Mouse (Mus musculus): ENCODE data around the gene Ugdh. TPM values are rescaled to one million over a fixed set of nuclear protein-coding genes. Genes with fewer than 3 reads are reported as not detected.

Ugdh gene
- polyA plus RNA-seq, 1 experiment from 2014 or later: 46.0 TPM

DNA sequence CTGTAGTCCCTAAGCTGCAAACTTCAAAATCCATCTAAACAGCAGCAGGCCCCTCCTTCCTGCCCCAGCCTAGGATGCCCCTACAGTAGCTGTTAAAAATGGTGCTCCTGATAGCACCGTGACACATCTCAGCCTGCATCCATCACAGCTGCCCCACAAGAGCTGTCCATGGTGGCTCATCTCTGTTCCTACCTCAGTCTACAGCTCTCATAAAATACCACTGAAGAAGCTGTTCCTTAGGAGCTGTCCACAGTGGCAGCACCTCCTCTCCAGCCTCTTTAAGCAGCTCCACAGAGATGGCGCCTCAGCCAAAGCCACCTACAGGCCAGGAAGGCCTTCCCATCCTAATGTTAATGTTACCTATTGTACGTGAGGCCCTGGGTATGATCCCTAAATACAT, 31.2 kb upstream of the Ugdh start:
- H3K9ac ChIP-seq (replicated peaks; ENCODE audit: low read length): no peak overlapping the region
- no peaks in the 10 kb centered on the region for H3K27me3 ChIP-seq (ENCODE audit: control insufficient read depth, insufficient read depth, low read length)
- H3K36me3 ChIP-seq (ENCODE audit: control insufficient read depth, insufficient read depth, low read length): peaks cover 44% of the 10 kb centered on the region
- H3K9me3 ChIP-seq (ENCODE audit: control insufficient read depth, low read length): no peaks in the 10 kb centered on the region
- no peak overlapping the region for H3K4me2 ChIP-seq (ENCODE audit: low read length)
- DNase-seq (no peak), ATAC-seq (ENCODE audit: low FRiP score, low TSS enrichment) (no peak)
- 83% methylated on average over 3 of the region's 3 CpGs for WGBS
- no peak overlapping the region for H3K27ac ChIP-seq (replicated peaks; ENCODE audit: low read depth, low read length)
- H3K4me3 ChIP-seq (replicated peaks; ENCODE audit: low read depth, low read length): no peak overlapping the region
- no peaks in the 10 kb centered on the region for H3K4me1 ChIP-seq (ENCODE audit: control insufficient read depth, insufficient read depth, low read length)

- Histone ChIP-seq H3K36me3 (ENCODE audit: control insufficient read depth, insufficient read depth, low read length) (peaks cover 37% of the 10 kb centered on the region), H3K9me3 (ENCODE audit: control insufficient read depth, low read length) (no peaks in the 10 kb centered on the region), H3K27ac (replicated peaks; ENCODE audit: low read depth, low read length) (no peak overlapping the region), H3K27me3 (ENCODE audit: control insufficient read depth, insufficient read depth, low read length) (no peaks in the 10 kb centered on the region), H3K4me3 (replicated peaks; ENCODE audit: low read depth, low read length) (no peak overlapping the region), H3K4me1 (ENCODE audit: control insufficient read depth, insufficient read depth, low read length) (no peaks in the 10 kb centered on the region), H3K9ac (replicated peaks; ENCODE audit: low read length) (no peak overlapping the region), H3K4me2 (ENCODE audit: low read length) (no peak overlapping the region)
- WGBS: 93% methylated on average over 14 of the region's 14 CpGs
- no peak for DNase-seq
- no peak for ATAC-seq (ENCODE audit: low FRiP score, low TSS enrichment)
Measured at GRCm38 (mm10) chr5:65460361-65460760, 24.6 kb upstream of the Ugdh start.

GRCm38 (mm10) chr5:65459454-65459853, 23.7 kb upstream of the Ugdh start:
- Histone ChIP-seq H3K27ac (replicated peaks; ENCODE audit: low read depth, low read length) (no peak overlapping the region), H3K9ac (replicated peaks; ENCODE audit: low read length) (no peak overlapping the region), H3K36me3 (ENCODE audit: control insufficient read depth, insufficient read depth, low read length) (peaks cover 31% of the 10 kb centered on the region), H3K27me3 (ENCODE audit: control insufficient read depth, insufficient read depth, low read length) (no peaks in the 10 kb centered on the region), H3K4me2 (ENCODE audit: low read length) (no peak overlapping the region), H3K4me1 (ENCODE audit: control insufficient read depth, insufficient read depth, low read length) (no peaks in the 10 kb centered on the region), H3K4me3 (replicated peaks; ENCODE audit: low read depth, low read length) (no peak overlapping the region), H3K9me3 (ENCODE audit: control insufficient read depth, low read length) (no peaks in the 10 kb centered on the region)
- ATAC-seq (ENCODE audit: low FRiP score, low TSS enrichment): no peak
- DNase-seq: no peak
- 92% methylated on average over 3 of the region's 3 CpGs for WGBS

GRCm38 (mm10) chr5:65457846-65458245, 22.1 kb upstream of the Ugdh start:
- 83% methylated on average over 5 of the region's 5 CpGs for WGBS
- Histone ChIP-seq H3K4me2 (ENCODE audit: low read length) (no peak overlapping the region), H3K36me3 (ENCODE audit: control insufficient read depth, insufficient read depth, low read length) (peaks cover 29% of the 10 kb centered on the region), H3K27ac (replicated peaks; ENCODE audit: low read depth, low read length) (no peak overlapping the region), H3K4me1 (ENCODE audit: control insufficient read depth, insufficient read depth, low read length) (no peaks in the 10 kb centered on the region), H3K9me3 (ENCODE audit: control insufficient read depth, low read length) (no peaks in the 10 kb centered on the region), H3K4me3 (replicated peaks; ENCODE audit: low read depth, low read length) (no peak overlapping the region), H3K9ac (replicated peaks; ENCODE audit: low read length) (no peak overlapping the region), H3K27me3 (ENCODE audit: control insufficient read depth, insufficient read depth, low read length) (no peaks in the 10 kb centered on the region)
- ATAC-seq (ENCODE audit: low FRiP score, low TSS enrichment) (no peak), DNase-seq (no peak)

DNA sequence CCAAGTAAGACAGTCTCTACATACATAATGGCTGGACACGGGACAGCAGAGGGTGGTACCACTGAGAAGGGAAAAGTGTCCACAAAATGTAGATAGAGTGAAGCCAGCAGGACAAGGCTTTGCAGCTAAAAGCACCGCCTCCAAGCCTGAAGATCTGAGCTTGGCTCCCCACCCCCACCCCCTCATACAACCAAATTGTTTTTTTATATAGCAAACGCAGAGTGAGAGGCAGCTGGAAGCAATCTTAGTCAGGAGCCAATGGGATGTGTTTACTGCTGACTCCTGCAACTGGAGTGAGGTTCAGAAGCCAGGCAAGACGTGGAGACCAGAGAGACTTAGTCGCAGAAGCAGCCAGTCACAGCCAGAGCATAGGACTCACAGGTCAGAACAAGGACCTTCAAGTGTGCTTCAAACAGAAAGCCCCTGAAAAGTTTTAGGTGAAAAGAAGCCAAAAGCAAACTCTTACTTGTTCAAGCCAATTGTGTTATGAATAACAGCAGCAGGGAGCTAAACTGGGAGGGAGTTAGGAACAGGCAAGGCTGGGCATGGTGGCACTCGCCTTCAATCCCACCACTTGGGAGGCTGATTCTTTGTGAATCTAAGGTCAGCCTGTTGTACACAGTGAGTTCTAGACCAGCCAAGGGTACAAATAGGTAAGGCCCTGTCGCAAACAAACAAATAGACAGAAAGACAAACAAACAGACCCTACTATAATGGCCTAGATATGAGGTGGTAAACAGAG, 21.5 kb upstream of the Ugdh start:
- Histone ChIP-seq H3K4me1 (ENCODE audit: control insufficient read depth, insufficient read depth, low read length) (no peaks in the 10 kb centered on the region), H3K4me2 (ENCODE audit: low read length) (no peak overlapping the region), H3K27me3 (ENCODE audit: control insufficient read depth, insufficient read depth, low read length) (no peaks in the 10 kb centered on the region), H3K9me3 (ENCODE audit: control insufficient read depth, low read length) (no peaks in the 10 kb centered on the region), H3K4me3 (replicated peaks; ENCODE audit: low read depth, low read length) (no peak overlapping the region), H3K36me3 (ENCODE audit: control insufficient read depth, insufficient read depth, low read length) (peaks cover 35% of the 10 kb centered on the region), H3K27ac (replicated peaks; ENCODE audit: low read depth, low read length) (no peak overlapping the region), H3K9ac (replicated peaks; ENCODE audit: low read length) (no peak overlapping the region)
- DNase-seq: no peak
- no peak for ATAC-seq (ENCODE audit: low FRiP score, low TSS enrichment)
- WGBS: 67% methylated on average over 7 of the region's 7 CpGs

DNA sequence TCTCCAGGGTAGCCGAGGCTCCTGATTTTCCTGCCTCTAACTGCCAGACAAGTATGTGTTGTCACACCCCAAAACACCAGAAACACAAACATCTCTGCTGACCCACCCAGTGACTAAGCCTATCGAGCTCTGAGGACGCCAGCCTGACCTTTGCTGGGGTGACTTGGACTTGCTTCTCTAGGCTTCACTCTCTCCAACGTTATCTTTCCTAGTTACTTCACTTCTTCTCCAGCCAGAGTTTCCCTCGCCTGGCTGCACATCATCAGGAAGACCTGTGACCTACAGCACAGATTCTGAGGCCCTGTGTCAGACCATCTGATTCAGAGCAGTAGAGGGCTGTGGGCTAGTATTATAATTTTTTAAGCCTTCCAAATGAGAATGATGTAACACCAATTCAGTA, 19.0 kb upstream of the Ugdh start:
- H3K4me1 ChIP-seq (ENCODE audit: control insufficient read depth, insufficient read depth, low read length): no peaks in the 10 kb centered on the region
- 80% methylated on average over 5 of the region's 5 CpGs for WGBS
- peaks cover 44% of the 10 kb centered on the region for H3K36me3 ChIP-seq (ENCODE audit: control insufficient read depth, insufficient read depth, low read length)
- no peak overlapping the region for H3K9ac ChIP-seq (replicated peaks; ENCODE audit: low read length)
- no peaks in the 10 kb centered on the region for H3K27me3 ChIP-seq (ENCODE audit: control insufficient read depth, insufficient read depth, low read length)
- no peak overlapping the region for H3K4me2 ChIP-seq (ENCODE audit: low read length)
- no peak overlapping the region for H3K4me3 ChIP-seq (replicated peaks; ENCODE audit: low read depth, low read length)
- ATAC-seq (ENCODE audit: low FRiP score, low TSS enrichment) (no peak), DNase-seq (no peak)
- H3K9me3 ChIP-seq (ENCODE audit: control insufficient read depth, low read length): no peaks in the 10 kb centered on the region
- H3K27ac ChIP-seq (replicated peaks; ENCODE audit: low read depth, low read length): no peak overlapping the region

GRCm38 (mm10) chr5:65448941-65449340, 13.2 kb upstream of the Ugdh start:
- Histone ChIP-seq H3K4me1 (ENCODE audit: control insufficient read depth, insufficient read depth, low read length) (no peaks in the 10 kb centered on the region), H3K4me2 (ENCODE audit: low read length) (no peak overlapping the region), H3K27ac (replicated peaks; ENCODE audit: low read depth, low read length) (no peak overlapping the region), H3K9ac (replicated peaks; ENCODE audit: low read length) (no peak overlapping the region), H3K36me3 (ENCODE audit: control insufficient read depth, insufficient read depth, low read length) (peaks cover 42% of the 10 kb centered on the region), H3K4me3 (replicated peaks; ENCODE audit: low read depth, low read length) (no peak overlapping the region), H3K27me3 (ENCODE audit: control insufficient read depth, insufficient read depth, low read length) (no peaks in the 10 kb centered on the region), H3K9me3 (ENCODE audit: control insufficient read depth, low read length) (no peaks in the 10 kb centered on the region)
- DNase-seq (no peak), ATAC-seq (ENCODE audit: low FRiP score, low TSS enrichment) (no peak)
- 83% methylated on average over 4 of the region's 4 CpGs for WGBS

- WGBS: 81% methylated on average over 2 of the region's 2 CpGs
Measured at GRCm38 (mm10) chr5:65447826-65448225, 12.1 kb upstream of the Ugdh start.

DNA sequence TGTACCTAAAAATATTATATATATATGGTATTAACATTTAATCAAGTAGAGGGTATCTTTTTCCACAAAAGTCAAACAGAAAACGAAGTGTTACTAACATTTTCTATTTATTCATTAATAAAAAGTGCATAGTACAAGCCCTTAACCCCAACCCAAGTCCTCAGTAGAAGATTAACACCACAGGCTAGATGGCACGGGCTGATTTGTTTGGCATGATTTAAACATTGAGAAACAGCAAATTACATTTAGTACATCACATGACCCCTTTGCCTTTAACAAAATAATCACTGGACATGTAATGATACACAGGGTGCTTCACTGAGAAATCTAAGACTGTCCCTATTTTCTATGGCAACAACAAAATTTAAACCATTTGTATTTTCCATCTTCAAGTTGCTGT, 11.0 kb upstream of the Ugdh start:
- Histone ChIP-seq H3K4me3 (replicated peaks; ENCODE audit: low read depth, low read length) (no peak overlapping the region), H3K4me1 (ENCODE audit: control insufficient read depth, insufficient read depth, low read length) (no peaks in the 10 kb centered on the region), H3K27ac (replicated peaks; ENCODE audit: low read depth, low read length) (no peak overlapping the region), H3K9me3 (ENCODE audit: control insufficient read depth, low read length) (no peaks in the 10 kb centered on the region), H3K36me3 (ENCODE audit: control insufficient read depth, insufficient read depth, low read length) (peaks cover 31% of the 10 kb centered on the region), H3K4me2 (ENCODE audit: low read length) (no peak overlapping the region), H3K9ac (replicated peaks; ENCODE audit: low read length) (no peak overlapping the region), H3K27me3 (ENCODE audit: control insufficient read depth, insufficient read depth, low read length) (no peaks in the 10 kb centered on the region)
- WGBS: 81% methylated on average over 2 of the region's 2 CpGs
- DNase-seq (no peak), ATAC-seq (ENCODE audit: low FRiP score, low TSS enrichment) (no peak)

More at GRCm38 (mm10) chr5:65447826-65448225, 12.1 kb upstream of the Ugdh start:
- H3K4me3 ChIP-seq (replicated peaks; ENCODE audit: low read depth, low read length): no peak overlapping the region
- ATAC-seq (ENCODE audit: low FRiP score, low TSS enrichment) (no peak), DNase-seq (no peak)
- no peak overlapping the region for H3K4me2 ChIP-seq (ENCODE audit: low read length)
- H3K27me3 ChIP-seq (ENCODE audit: control insufficient read depth, insufficient read depth, low read length): no peaks in the 10 kb centered on the region
- no peaks in the 10 kb centered on the region for H3K4me1 ChIP-seq (ENCODE audit: control insufficient read depth, insufficient read depth, low read length)
- no peak overlapping the region for H3K27ac ChIP-seq (replicated peaks; ENCODE audit: low read depth, low read length)
- H3K9me3 ChIP-seq (ENCODE audit: control insufficient read depth, low read length): no peaks in the 10 kb centered on the region
- H3K9ac ChIP-seq (replicated peaks; ENCODE audit: low read length): no peak overlapping the region
- H3K36me3 ChIP-seq (ENCODE audit: control insufficient read depth, insufficient read depth, low read length): peaks cover 38% of the 10 kb centered on the region
